Mouse (Mus musculus) mesoderm, embryonic 11.5 days (tissue): ENCODE data around the gene Gmpr.
"Not testable (repeated sequence)": the region's sequence is repeated elsewhere in the genome, so short reads cannot be mapped to it uniquely, and the experiment has no call there.

Experiments used
- DNase-seq: peaks from one replicate; pipeline ENCODE4 v3.0.0-alpha.2; 2012; ENCODE audit warnings: low read depth, low spot score

Gmpr gene

GRCm38 (mm10) chr13:45507274-45508229 is at the start of gene Gmpr:
Gmpr (plus strand) TSS chr13:45507444.
- DNase-seq = peak; percentile 76

- DNase-seq = no peak
Measured at GRCm38 (mm10) chr13:45457459-45457858, 49.8 kb upstream of the Gmpr start.

- no peak for DNase-seq
Measured at GRCm38 (mm10) chr13:45460177-45460576, 47.1 kb upstream of the Gmpr start.

GRCm38 (mm10) chr13:45461370-45461958 is 45.8 kb upstream of the Gmpr start:
- DNase-seq = no peak

- DNase-seq = no peak
Measured at GRCm38 (mm10) chr13:45465616-45466015, 41.6 kb upstream of the Gmpr start.

- no peak for DNase-seq
Measured at GRCm38 (mm10) chr13:45466031-45466519, 41.2 kb upstream of the Gmpr start.

GRCm38 (mm10) chr13:45468751-45469150 is 38.5 kb upstream of the Gmpr start:
- DNase-seq = no peak

- DNase-seq = peak; percentile 91
Measured at GRCm38 (mm10) chr13:45469481-45470301, 37.6 kb upstream of the Gmpr start.

GRCm38 (mm10) chr13:45473311-45473710 is 33.9 kb upstream of the Gmpr start:
- no peak for DNase-seq

GRCm38 (mm10) chr13:45475297-45475696 is 31.9 kb upstream of the Gmpr start:
- no peak for DNase-seq

- DNase-seq = peak; percentile 84
Measured at GRCm38 (mm10) chr13:45477183-45477582, 30.1 kb upstream of the Gmpr start.

- no peak for DNase-seq
Measured at GRCm38 (mm10) chr13:45479951-45480350, 27.3 kb upstream of the Gmpr start.

GRCm38 (mm10) chr13:45483215-45483614 is 24.0 kb upstream of the Gmpr start:
- no peak for DNase-seq

- DNase-seq = not testable (repeated sequence)
Measured at GRCm38 (mm10) chr13:45483949-45484348, 23.3 kb upstream of the Gmpr start.

- DNase-seq = no peak
Measured at GRCm38 (mm10) chr13:45485602-45486001, 21.6 kb upstream of the Gmpr start.

- DNase-seq = no peak
Measured at GRCm38 (mm10) chr13:45486598-45486997, 20.6 kb upstream of the Gmpr start.

GRCm38 (mm10) chr13:45491991-45492732 is 15.1 kb upstream of the Gmpr start:
- DNase-seq = no peak

- peak; percentile 17 for DNase-seq
Measured at GRCm38 (mm10) chr13:45493846-45494245, 13.4 kb upstream of the Gmpr start.

- no peak for DNase-seq
Measured at GRCm38 (mm10) chr13:45498623-45499022, 8.6 kb upstream of the Gmpr start.

GRCm38 (mm10) chr13:45499391-45499790 is 7.9 kb upstream of the Gmpr start:
- DNase-seq = no peak

GRCm38 (mm10) chr13:45499906-45500305 is 7.3 kb upstream of the Gmpr start:
- DNase-seq = no peak
